In the genomic region with DNA sequence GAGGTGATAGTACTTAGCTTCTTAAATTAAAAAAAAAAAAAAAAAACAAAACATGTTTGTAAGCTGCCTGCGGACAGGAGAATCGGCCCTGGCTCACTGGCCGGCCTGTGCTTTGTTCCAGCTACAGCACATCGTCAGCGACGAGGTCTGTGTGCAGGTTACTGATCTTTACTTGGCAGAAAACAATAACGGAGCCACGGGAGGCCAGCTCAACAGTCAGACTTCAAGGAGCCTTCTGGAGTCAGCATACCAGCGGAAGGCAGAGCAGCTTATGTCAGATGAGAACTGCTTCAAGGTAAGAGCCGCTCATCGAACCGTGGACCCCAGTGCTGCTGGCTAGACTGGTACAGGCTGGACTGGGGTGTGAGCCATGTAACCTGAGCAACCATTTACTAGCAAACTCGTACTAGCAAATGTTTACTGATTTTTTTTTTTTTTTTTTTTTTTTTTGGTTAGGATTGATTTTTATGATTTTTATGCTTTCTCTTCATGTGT, we compare ENCODE assay signal across 16 mouse cellular contexts.
"Had no signal": no experiment of that assay in that cellular context is flagged by ENCODE, and none has a peak within 500 bp of the region (broad histone marks: within the 10 kb centered on the region; RNA-seq: fewer than 3 reads in every experiment).

No protein-coding gene starts in this region.

- H3K4me2 ChIP-seq: intestine, embryonic 15.5 days; limb, embryonic 15.5 days; liver, embryonic 12.5 days; lung, embryonic 14.5 days; midbrain, embryonic 11.5 days; midbrain, embryonic 15.5 days; neural tube, embryonic 13.5 days had no signal

- H3K9ac ChIP-seq: intestine, embryonic 15.5 days; limb, embryonic 15.5 days; liver, embryonic 12.5 days; lung, embryonic 14.5 days; midbrain, embryonic 15.5 days; neural tube, embryonic 13.5 days had no signal

- ATAC-seq: intestine, embryonic 15.5 days; liver, embryonic 12.5 days; midbrain, embryonic 15.5 days had no signal

- H3K9me3 ChIP-seq: intestine, embryonic 15.5 days; limb, embryonic 15.5 days; liver, embryonic 12.5 days; megakaryocyte, embryonic 14.5 days; midbrain, embryonic 15.5 days; neural tube, embryonic 13.5 days had no signal

- H3K27me3 ChIP-seq: intestine, embryonic 15.5 days; limb, embryonic 15.5 days; liver, embryonic 12.5 days; megakaryocyte, embryonic 14.5 days; midbrain, embryonic 15.5 days; neural tube, embryonic 13.5 days had no signal

- H3K4me1 ChIP-seq: intestine, embryonic 15.5 days; limb, embryonic 15.5 days; liver, embryonic 12.5 days; megakaryocyte, embryonic 14.5 days; midbrain, embryonic 15.5 days; neural tube, embryonic 13.5 days had no signal

- H3K4me3 ChIP-seq: intestine, embryonic 15.5 days; left cerebral cortex, adult 2 months; limb, embryonic 15.5 days; liver, embryonic 12.5 days; megakaryocyte, embryonic 14.5 days; midbrain, embryonic 15.5 days; neural tube, embryonic 13.5 days had no signal

- H3K27ac ChIP-seq: intestine, embryonic 15.5 days; left cerebral cortex, adult 2 months; limb, embryonic 15.5 days; liver, embryonic 12.5 days; macrophage; midbrain, embryonic 15.5 days; neural tube, embryonic 13.5 days had no signal

- DNase-seq: lung, embryonic 14.5 days; lung, postnatal 14 days; retina, postnatal 1 day; right cerebral cortex, postnatal 4 days; spleen, adult 18-20 months; thymus, adult 18-20 months; thymus, postnatal 14 days had no signal
